Mouse (Mus musculus): ENCODE results near the gene CK137956.

The CK137956 gene

DNA sequence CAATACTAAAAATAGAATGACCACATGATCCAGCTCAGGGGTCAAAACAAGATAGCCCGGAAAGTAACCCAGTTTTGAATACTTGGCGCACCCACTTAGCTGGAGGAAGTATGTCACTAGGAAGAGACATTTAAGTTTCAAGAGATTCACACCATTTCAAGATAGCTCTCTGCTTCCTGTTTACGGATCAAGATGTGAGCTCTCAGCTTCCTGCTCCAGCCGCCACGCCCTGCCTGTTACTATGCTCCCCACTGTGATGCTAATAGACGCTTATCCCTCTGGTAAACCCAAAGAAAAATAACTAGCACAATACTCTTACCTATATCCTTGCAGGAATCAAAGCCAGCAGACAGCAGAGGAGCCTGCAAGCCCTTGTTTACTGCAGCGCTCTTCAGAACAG lies 57.2 kb downstream of the CK137956 start:
- DNase-seq (ENCODE audit: low read depth, low spot score) = no peak

GRCm38 (mm10) chr4:127907151-127907550 lies 63.6 kb downstream of the CK137956 start:
- no peak for DNase-seq (ENCODE audit: low read depth, low spot score)

DNA sequence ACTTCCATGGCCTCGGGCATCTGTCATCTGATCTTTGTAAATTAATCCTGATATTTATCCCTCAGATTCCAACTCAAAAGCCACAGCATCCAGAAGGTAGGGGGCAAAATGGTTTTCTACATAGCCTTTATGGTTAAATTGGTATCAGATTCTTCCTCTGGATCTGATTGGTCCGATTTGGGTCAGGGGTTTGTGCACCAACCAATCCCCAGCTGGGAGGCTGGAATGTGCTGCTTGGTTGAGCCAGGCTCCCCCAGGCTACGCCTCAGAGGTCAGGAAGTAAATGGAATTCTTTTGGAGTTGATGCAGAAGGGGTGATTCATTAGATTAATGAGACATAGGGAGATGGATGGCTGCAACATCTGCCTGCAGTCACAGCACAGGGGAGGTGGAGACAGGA lies 66.8 kb downstream of the CK137956 start:
- no peak for DNase-seq (ENCODE audit: low read depth, low spot score)

- no peak for DNase-seq (ENCODE audit: low read depth, low spot score)
These were observed 69.8 kb downstream of the CK137956 start for GRCm38 (mm10) chr4:127900893-127901456.

GRCm38 (mm10) chr4:127889071-127889470 lies 81.7 kb downstream of the CK137956 start:
- DNase-seq (ENCODE audit: low read depth, low spot score) = no peak

DNA sequence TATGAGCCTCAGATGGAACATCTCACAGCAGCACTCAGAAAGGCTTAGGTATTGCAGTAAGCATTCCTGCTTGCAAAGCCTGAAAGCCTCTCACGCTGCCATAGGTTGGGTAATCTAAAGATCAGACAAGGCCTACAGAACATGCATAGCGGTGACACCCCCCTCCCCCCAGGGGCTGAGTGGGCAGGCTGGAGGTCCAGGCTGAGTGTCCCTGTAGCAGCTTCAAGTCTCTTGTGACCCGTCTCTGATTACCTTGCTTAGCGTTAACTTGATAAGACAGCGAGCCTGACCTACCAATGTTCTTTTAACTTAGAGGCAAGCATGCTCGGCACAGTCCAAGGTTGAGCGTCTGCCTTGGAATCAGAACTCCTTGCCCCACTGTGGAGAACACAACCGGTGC lies 91.8 kb downstream of the CK137956 start:
- no peak for DNase-seq (ENCODE audit: low read depth, low spot score)
